Mouse (Mus musculus) kidney, adult 11 months (tissue): ENCODE results near the gene Gm904.
"Not testable (repeated sequence)": the region's sequence is repeated elsewhere in the genome, so short reads cannot be mapped to it uniquely, and the experiment has no call there.

Experiments
- DNase-seq: peaks from one replicate; pipeline ENCODE4 v3.0.0; 2022

The Gm904 gene

DNA sequence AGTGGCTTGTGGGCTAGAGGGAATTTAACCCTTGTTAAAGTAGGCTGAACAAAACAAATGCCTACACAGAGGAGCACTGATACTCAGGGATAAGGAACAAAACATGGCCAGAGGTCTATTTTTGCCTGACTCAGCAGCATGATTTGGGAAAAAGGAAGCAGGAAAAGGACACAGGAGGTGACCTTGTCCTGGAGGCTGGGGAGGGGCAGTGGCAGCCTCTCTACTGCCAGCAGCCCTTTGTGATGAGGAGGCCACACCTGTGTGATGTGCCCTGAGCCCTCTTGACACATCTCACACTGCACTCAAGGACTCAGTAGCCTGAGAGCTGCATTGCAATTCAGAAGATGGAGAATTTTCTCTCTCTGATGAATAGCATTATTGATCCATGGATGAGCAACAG, at the start of gene Gm904:
Gene Gm904 (plus strand): TSS at position 301 of the 400 bp plus-strand sequence.
- DNase-seq, result not testable (repeated sequence)

- DNase-seq, result not testable (repeated sequence)
These were observed 5.7 kb downstream of the Gm904 start for GRCm38 (mm10) chr13:50648771-50649170.
